Mouse (Mus musculus): ENCODE measurements around the gene Piga. TPM values are rescaled to one million over a fixed set of nuclear protein-coding genes. Genes with fewer than 3 reads are reported as not detected.

Piga gene
- polyA plus RNA-seq, 1 experiment from 2014 or later, result 14.5 TPM

DNA sequence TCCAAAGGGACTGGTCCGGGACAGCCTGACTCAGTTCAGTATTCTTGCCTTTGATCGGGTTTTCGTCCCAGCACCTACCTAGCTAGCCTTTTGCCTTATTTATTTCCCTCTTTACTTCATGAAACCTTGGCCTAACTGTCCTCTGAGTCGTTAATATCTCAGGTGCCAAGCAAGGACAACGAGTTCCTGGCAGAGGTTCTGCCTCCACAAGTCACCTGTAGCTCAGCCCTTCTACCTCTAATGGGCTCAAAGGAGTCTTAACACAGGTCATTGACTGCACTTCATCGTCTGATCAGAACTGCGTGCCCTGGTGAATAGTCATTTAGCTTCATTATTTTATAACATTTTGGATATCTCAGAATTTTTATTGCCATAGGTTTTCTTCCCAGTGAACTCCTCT lies 19.9 kb downstream of the Piga start:
- 88% methylated on average over 7 of the region's 7 CpGs for WGBS

DNA sequence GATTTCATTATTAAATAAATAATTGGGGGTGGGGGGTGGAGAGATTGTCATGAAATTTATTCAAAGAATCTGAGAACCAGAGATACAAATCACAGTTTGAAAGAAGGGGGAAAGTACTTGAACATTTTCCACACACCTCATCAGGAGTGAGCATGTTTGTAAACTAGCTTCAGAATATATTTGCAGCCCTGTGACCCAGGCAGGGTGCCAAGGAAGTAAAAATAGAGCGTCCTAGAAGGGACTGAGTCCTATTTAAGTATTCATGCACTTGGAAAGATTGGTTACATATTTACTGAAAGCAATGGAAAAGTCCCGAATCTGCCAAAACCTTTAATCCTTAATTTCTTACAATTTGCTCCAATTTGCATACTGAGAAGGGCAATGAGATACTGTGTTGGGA lies 20.6 kb downstream of the Piga start:
- 59% methylated on average over 2 of the region's 2 CpGs for WGBS
- no peak for ATAC-seq (ENCODE audit: insufficient read depth, low FRiP score, low read depth)
- no peak overlapping the region for H3K4me3 ChIP-seq (replicated peaks)

More for the DNA sequence above, 19.9 kb downstream of the Piga start:
- no peaks in the 10 kb centered on the region for H3K9me3 ChIP-seq
- no peaks in the 10 kb centered on the region for H3K27me3 ChIP-seq (replicated peaks)
- H3K4me3 ChIP-seq (replicated peaks), result no peak overlapping the region
- ATAC-seq (ENCODE audit: insufficient read depth, low FRiP score, low read depth), result no peak
- no peak overlapping the region for H3K4me2 ChIP-seq
- H3K4me1 ChIP-seq, result no peaks in the 10 kb centered on the region
- H3K36me3 ChIP-seq, result no peaks in the 10 kb centered on the region
- H3K9ac ChIP-seq, result no peak overlapping the region
- no peak overlapping the region for H3K27ac ChIP-seq

DNA sequence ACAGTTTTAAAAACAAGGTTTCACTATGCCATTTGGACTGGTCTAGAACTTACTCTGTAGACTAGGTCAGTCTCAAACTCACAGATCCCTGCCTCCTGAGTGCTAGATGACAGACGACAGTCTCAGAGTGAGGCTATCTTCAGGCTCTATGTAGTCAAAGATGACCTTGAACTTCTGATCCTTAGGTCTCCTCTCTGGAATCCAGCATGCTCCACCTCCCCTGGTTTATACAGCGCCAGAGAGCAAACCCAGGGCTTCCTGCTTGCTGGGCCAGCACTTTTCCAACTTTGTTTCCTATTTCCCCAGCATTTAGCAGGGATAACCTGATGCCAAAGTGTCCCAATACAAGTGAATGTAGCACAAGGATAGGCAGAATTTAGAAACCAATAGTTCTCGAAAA lies 21.1 kb downstream of the Piga start:
- no peak overlapping the region for H3K27ac ChIP-seq
- H3K27me3 ChIP-seq (replicated peaks), result no peaks in the 10 kb centered on the region
- no peak for ATAC-seq (ENCODE audit: insufficient read depth, low FRiP score, low read depth)
- H3K4me2 ChIP-seq, result no peak overlapping the region
- no peak overlapping the region for H3K4me3 ChIP-seq (replicated peaks)
- WGBS, result 78% methylated on average over 3 of the region's 3 CpGs
- H3K9me3 ChIP-seq, result no peaks in the 10 kb centered on the region
- no peaks in the 10 kb centered on the region for H3K36me3 ChIP-seq
- no peak overlapping the region for H3K9ac ChIP-seq
- H3K4me1 ChIP-seq, result no peaks in the 10 kb centered on the region

More for the DNA sequence above, 20.6 kb downstream of the Piga start:
- Histone ChIP-seq H3K27ac (no peak overlapping the region), H3K9ac (no peak overlapping the region), H3K36me3 (no peaks in the 10 kb centered on the region), H3K9me3 (no peaks in the 10 kb centered on the region), H3K27me3 (replicated peaks) (no peaks in the 10 kb centered on the region), H3K4me2 (no peak overlapping the region), H3K4me1 (no peaks in the 10 kb centered on the region)

DNA sequence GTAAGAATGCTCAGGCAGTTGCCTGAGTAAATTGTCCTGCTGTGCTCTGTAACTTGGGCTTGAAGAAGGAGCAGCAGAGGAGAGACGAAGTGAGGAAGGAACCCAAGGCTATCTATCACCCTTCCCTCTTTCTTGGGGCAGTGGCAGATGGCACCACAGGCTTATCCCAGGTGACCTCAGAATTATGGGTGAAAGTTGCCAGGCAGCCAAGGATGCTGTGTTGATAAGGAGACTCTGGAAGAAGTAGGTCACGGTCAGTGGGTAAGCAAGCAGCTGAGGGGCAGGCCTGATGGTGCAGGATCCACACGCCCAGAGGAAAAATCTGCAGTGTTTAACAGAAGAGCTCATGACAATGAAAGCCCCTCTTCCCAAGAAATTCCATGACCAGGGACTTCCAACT lies 21.7 kb downstream of the Piga start:
- H3K36me3 ChIP-seq, result no peaks in the 10 kb centered on the region
- no peak overlapping the region for H3K27ac ChIP-seq
- no peak for ATAC-seq (ENCODE audit: insufficient read depth, low FRiP score, low read depth)
- no peak overlapping the region for H3K9ac ChIP-seq
- no peaks in the 10 kb centered on the region for H3K27me3 ChIP-seq (replicated peaks)
- H3K4me3 ChIP-seq (replicated peaks), result no peak overlapping the region
- H3K4me1 ChIP-seq, result no peaks in the 10 kb centered on the region
- no peak overlapping the region for H3K4me2 ChIP-seq
- 72% methylated on average over 3 of the region's 3 CpGs for WGBS
- H3K9me3 ChIP-seq, result no peaks in the 10 kb centered on the region

DNA sequence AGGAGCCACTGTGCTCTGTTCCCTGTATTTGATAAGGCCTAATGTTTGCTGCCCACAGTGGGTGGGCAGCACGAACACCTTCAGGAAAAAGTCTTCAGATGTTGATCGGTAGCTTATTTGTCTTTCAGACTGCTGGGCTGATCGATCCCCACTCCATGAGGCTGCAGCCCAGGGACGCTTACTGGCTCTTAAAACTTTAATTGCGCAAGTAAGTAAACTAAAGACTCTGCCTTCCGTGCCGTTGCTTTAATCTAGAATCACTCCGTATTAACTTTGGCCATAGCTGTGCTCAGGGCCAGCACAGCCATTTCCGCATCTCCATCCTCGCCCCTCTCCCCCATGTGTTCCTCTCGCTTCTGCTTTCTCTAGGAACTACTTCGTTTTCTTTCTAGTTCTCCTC lies 26.0 kb downstream of the Piga start:
- ATAC-seq (ENCODE audit: insufficient read depth, low FRiP score, low read depth), result no peak
- WGBS, result 65% methylated on average over 12 of the region's 12 CpGs
- Histone ChIP-seq H3K9ac (no peak overlapping the region), H3K27me3 (replicated peaks) (no peaks in the 10 kb centered on the region), H3K4me2 (no peak overlapping the region), H3K9me3 (no peaks in the 10 kb centered on the region), H3K4me1 (no peaks in the 10 kb centered on the region), H3K4me3 (replicated peaks) (no peak overlapping the region), H3K36me3 (no peaks in the 10 kb centered on the region), H3K27ac (no peak overlapping the region)

DNA sequence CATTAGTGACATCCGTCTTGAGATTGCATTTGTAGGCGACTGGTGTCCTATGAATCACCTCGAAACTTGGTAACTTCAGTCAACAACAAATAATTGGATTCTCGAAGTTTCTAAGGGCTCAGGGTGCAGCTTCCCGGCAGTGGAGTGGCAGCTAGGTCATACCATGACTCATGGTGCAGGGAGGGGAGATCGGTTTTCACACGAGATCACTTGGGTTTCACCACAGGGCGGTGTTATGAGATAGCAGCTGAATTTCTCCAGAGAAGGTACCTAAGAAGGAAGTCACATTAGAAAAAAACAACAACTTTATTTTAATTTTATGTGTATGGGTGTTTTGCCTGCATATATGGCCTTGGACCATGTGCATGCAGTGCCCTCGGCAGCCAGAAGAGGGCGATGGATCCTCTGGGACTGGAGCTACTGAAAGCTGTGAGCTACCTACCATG lies 26.5 kb downstream of the Piga start:
- no peaks in the 10 kb centered on the region for H3K9me3 ChIP-seq
- H3K27me3 ChIP-seq (replicated peaks), result no peaks in the 10 kb centered on the region
- no peak overlapping the region for H3K4me3 ChIP-seq (replicated peaks)
- H3K4me1 ChIP-seq, result no peaks in the 10 kb centered on the region
- no peak overlapping the region for H3K4me2 ChIP-seq
- no peak overlapping the region for H3K27ac ChIP-seq
- no peaks in the 10 kb centered on the region for H3K36me3 ChIP-seq
- no peak for ATAC-seq (ENCODE audit: insufficient read depth, low FRiP score, low read depth)
- H3K9ac ChIP-seq, result no peak overlapping the region
- WGBS, result 68% methylated on average over 10 of the region's 10 CpGs

DNA sequence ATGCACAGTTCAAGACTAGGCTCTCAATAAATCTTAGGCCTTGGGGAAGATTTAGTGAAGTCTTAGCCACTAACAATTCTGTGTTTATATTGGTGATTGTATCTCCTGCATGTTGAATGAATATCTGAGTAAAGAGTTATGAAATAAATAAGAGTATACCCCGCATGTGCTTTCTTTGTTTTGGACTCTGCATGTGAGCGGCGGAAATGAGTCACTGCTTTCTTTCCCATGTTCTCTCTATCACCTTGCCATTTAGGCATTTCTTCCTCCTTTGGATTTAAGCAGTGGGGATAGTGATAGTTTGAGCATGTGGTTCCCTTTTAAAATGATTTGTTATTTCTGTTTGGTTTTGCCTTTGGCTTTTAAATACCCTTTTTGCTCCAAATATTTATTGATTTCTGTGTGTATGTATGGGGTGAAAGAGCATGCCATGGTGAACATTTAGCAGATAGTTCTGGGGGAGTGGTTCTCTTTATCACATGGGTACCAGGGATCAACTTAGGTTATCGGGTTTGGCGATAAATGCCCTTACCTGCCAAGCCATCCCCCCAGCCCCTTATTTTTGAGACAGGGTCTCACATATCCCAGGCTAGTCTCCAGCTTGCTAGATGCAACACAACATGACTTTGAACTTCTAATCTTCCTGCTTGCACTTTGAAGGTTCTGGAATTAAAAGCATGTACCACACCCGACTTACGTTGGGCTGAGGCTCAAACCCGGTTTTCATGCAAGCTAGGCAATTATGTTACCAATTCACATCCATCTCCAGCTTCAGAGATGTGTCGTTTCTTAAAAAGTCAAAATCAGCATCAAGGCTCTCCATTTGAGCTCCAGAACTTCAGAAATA lies 27.5 kb downstream of the Piga start:
- Histone ChIP-seq H3K4me1 (no peaks in the 10 kb centered on the region), H3K9ac (no peak overlapping the region), H3K27me3 (replicated peaks) (no peaks in the 10 kb centered on the region), H3K4me3 (replicated peaks) (no peak overlapping the region), H3K27ac (no peak overlapping the region), H3K36me3 (no peaks in the 10 kb centered on the region), H3K4me2 (no peak overlapping the region), H3K9me3 (no peaks in the 10 kb centered on the region)
- WGBS, result 82% methylated on average over 9 of the region's 9 CpGs
- ATAC-seq (ENCODE audit: insufficient read depth, low FRiP score, low read depth), result no peak

DNA sequence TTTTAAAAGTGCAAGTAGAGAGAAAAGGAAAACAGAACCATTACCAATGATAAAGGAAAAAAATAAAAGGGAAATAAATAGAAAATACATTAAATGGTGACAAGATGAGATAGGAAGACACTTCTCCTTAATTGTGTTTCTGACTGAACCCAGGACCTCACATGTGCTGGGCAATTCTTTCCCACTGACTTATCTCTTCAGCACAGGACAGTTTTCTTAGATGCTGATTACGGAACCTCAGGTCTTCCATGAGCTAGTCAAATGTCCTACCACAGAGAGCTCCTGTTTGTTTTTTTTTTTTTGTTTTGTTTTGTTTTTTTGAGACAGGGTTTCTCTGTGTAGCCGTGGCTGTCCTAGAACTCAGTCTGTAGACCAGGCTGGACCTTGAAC lies 28.1 kb downstream of the Piga start:
- 83% methylated on average over 2 of the region's 2 CpGs for WGBS
- Histone ChIP-seq H3K27me3 (replicated peaks) (no peaks in the 10 kb centered on the region), H3K27ac (no peak overlapping the region)

DNA sequence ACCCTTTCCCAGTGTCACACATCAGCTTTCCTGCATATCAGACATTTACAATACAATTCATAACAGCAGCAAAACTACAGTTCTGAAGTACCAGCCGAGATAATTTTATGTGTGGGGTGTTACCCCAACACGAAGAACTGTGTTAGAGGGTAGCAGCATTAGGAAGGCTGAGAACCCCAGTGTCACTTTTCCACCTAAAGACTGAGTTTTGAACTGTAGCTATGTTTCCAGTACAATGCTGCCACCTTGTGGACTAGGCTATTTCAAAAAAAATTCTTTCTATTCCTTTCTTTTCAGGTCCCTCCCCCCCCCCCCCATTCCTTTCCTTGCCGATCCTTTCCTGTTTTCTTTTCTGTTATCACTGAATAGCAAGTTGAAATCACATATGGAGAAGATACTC lies 29.6 kb downstream of the Piga start:
- H3K27me3 ChIP-seq (replicated peaks), result no peaks in the 10 kb centered on the region
- H3K9me3 ChIP-seq, result no peaks in the 10 kb centered on the region
- WGBS, result 27% methylated on average over 3 of the region's 3 CpGs
- H3K9ac ChIP-seq, result no peak overlapping the region
- H3K27ac ChIP-seq, result no peak overlapping the region
- H3K4me2 ChIP-seq, result no peak overlapping the region
- ATAC-seq (ENCODE audit: insufficient read depth, low FRiP score, low read depth), result no peak
- no peaks in the 10 kb centered on the region for H3K4me1 ChIP-seq
- no peak overlapping the region for H3K4me3 ChIP-seq (replicated peaks)
- no peaks in the 10 kb centered on the region for H3K36me3 ChIP-seq

More for the DNA sequence above, 28.1 kb downstream of the Piga start:
- Histone ChIP-seq H3K4me2 (no peak overlapping the region), H3K4me1 (no peaks in the 10 kb centered on the region), H3K9ac (no peak overlapping the region), H3K36me3 (no peaks in the 10 kb centered on the region), H3K9me3 (no peaks in the 10 kb centered on the region), H3K4me3 (replicated peaks) (no peak overlapping the region)
- ATAC-seq (ENCODE audit: insufficient read depth, low FRiP score, low read depth), result no peak; the same call in 1 of the 2 replicates

DNA sequence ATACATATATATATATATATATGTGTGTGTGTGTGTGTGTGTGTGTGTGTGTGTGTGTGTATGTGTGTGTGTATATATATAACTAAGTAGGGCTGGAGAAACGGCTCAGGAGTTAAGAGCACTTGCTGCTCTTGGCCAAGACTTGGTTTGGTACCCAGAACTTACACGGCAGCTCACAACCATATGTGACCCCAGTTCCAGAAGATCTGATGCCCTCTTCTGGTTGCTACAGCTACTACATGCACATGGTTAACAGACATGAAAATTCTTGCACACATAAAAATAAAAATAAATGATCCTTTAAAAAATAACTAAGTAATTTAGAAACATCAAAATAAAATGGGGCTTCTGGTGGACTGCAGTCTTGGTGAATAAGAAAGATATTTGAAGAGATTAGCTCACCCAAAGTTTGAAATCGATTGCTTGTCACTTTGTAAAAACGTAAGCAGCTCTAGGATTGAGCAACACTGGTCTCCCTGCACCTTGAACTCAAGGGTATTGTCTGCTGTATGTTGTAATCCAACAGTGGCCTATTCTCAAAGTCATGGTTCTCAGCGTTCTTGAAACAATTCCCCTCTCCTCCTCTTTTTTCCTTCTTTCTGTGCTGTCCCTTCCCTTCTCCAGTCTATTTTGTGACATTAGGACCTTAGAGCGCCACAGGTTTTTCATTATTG lies 39.8 kb downstream of the Piga start:
- ATAC-seq (ENCODE audit: insufficient read depth, low FRiP score, low read depth), result no peak
- no peaks in the 10 kb centered on the region for H3K4me1 ChIP-seq
- H3K4me3 ChIP-seq (replicated peaks), result no peak overlapping the region
- no peaks in the 10 kb centered on the region for H3K27me3 ChIP-seq (replicated peaks)
- H3K36me3 ChIP-seq, result no peaks in the 10 kb centered on the region
- H3K4me2 ChIP-seq, result no peak overlapping the region
- no peak overlapping the region for H3K9ac ChIP-seq
- WGBS, result 67% methylated on average over 6 of the region's 6 CpGs
- no peaks in the 10 kb centered on the region for H3K9me3 ChIP-seq
- H3K27ac ChIP-seq, result no peak overlapping the region
